Mouse (Mus musculus): ENCODE data around the gene Olfr694.
"Not testable (repeated sequence)": the region's sequence is repeated elsewhere in the genome, so short reads cannot be mapped to it uniquely, and the experiment has no call there.

Olfr694 gene

DNA sequence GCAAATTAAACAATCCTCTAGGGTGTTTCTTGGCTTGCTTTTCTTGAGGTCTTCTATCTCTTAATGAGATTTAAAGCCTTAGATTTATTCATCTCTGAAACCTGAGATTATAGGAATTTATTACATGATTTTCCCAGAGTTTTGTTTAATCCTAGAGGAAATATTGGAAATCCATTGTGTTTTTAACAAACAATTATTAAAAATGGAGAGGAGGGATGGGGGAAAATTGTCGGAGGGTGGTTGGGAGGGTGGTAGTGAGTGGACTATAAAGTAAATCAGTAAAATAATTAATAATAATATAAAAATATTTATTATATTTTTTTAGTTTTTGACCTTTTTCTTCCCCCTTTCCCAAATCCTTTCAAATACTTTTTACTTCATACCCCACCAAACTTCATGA is at the start of gene Olfr694:
Gene Olfr694 (minus strand): TSS at position 101 of the 400 bp plus-strand sequence.
- ATAC-seq (ENCODE audit: insufficient number of reproducible peaks, low FRiP score, low TSS enrichment): no peak

- no peak for ATAC-seq (ENCODE audit: insufficient number of reproducible peaks, low FRiP score, low TSS enrichment)
Measured at GRCm38 (mm10) chr7:106737028-106737427, 45.4 kb upstream of the Olfr694 start.

DNA sequence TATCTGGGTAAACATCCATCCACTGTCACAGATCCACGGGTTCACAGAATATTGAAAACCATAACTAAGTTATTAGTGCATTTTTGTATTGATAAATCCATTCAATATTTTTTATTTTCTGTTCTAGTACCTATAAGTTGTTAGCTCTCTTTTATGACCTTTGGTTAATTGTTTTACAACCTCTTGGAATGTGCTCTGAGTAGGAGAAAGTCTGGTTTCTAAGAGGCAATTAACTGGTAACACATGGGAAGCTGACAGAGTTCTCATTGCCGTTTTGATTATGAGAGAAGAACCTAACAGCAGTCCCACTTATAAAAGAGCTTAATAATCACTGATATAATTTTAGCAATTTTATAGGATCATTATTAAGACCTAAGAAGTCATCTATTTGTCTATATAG is 42.1 kb upstream of the Olfr694 start:
- no peak for ATAC-seq (ENCODE audit: insufficient number of reproducible peaks, low FRiP score, low TSS enrichment)

DNA sequence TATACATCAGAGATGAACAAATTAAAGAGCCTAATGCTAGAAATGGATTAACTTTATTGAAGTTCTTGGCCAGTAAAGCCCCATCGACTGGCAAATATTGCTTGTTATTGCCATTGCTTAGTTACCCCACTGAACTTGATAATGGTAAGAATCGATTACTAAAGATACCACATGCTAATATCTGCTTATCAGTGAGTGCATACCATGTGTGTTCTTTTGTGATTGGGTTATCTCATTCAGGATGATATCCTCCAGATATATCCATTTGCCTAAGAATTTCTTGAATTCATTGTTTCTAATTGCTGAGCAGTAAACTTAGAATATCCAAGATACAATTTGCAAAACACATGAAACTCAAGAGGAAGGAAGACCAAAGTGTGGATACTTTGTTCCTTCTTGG is 34.0 kb upstream of the Olfr694 start:
- ATAC-seq (ENCODE audit: insufficient number of reproducible peaks, low FRiP score, low TSS enrichment): not testable (repeated sequence)

GRCm38 (mm10) chr7:106716296-106716695 is 24.7 kb upstream of the Olfr694 start, which contains the start of gene Olfr695:
TSS of gene Olfr695 (minus strand) at chr7:106716396.
- ATAC-seq (ENCODE audit: insufficient number of reproducible peaks, low FRiP score, low TSS enrichment): no peak

- ATAC-seq (ENCODE audit: insufficient number of reproducible peaks, low FRiP score, low TSS enrichment): no peak
Measured at GRCm38 (mm10) chr7:106711463-106711862, 19.8 kb upstream of the Olfr694 start.

DNA sequence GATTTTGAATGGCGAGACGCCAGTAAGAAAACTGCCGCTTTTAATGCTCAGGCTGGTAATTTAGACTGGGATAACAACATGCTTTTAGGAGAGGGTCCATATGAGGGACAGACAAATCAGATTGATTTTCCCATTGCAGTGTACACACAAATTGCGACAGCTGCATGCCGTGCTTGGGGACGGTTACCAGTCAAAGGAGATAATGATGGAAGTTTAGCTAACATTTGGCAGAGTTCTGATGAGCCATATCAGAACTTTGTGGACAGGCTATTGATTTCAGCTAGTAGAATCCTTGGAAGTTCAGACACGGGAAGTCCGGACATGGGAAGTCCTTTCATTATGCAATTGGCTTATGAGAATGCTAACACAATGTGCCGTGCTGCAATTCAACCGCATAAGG is 16.1 kb upstream of the Olfr694 start:
- not testable (repeated sequence) for ATAC-seq (ENCODE audit: insufficient number of reproducible peaks, low FRiP score, low TSS enrichment)

DNA sequence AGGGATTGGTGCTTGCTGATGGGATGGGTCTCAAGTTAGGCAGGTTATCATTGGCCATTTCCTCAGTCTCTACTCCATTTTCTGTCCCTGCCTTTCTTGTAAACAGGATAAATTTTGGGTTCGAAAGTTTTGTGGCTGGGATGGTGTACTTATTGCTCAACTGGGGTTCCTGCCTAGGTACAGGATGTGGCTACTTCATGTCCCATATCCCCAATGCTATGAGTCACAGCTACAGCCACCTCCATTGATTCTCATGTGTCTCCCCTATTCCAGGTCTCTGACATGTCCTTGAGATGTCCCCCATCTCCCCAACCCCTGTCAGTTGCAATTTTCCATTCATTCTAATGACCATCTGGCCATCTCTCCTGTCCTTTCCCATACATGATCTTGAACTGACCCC is 5.3 kb upstream of the Olfr694 start:
- no peak for ATAC-seq (ENCODE audit: insufficient number of reproducible peaks, low FRiP score, low TSS enrichment)

DNA sequence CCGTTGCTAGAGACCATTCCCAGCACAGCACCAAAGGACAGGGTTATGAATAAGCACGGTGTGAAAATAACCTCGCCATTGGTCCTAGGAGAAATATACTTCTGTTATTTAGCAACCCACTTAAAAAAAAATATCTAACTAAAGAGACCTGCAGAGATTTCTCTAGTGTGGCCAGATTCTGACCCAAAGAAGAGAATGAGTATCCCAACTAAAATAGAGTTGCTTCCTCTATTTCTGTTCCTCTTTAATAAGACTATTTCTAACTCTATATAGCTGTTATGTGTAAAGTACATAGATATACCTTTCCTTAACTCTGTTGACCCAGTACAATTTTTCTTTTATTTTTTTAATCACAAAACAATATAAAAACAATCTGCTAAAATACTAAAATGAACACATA is 1.4 kb upstream of the Olfr694 start:
- ATAC-seq (ENCODE audit: insufficient number of reproducible peaks, low FRiP score, low TSS enrichment): no peak

GRCm38 (mm10) chr7:106685382-106685781 is 6.2 kb downstream of the Olfr694 start:
- no peak for ATAC-seq (ENCODE audit: insufficient number of reproducible peaks, low FRiP score, low TSS enrichment)

DNA sequence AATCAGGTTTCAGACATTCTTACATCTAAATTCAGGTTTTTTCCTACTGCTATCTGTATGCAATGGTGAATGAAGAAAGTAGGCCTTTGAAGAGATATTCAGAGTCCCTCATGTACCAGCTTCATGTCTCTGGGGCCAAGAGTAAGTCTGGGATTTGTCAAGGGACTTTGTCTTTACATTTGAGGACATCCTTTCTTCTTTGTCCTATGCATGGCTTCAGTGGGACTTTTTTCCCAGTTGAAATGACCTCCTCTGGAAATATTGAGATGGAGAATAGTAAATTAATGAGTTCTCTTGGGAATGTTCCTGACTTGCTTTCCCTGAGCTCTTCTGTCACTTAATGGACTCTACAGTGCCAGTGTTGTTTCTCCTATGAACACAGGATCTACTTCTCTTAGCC is 11.1 kb downstream of the Olfr694 start, which contains the start of gene Olfr693:
Gene Olfr693 (minus strand): TSS at position 101 of the 400 bp plus-strand sequence.
- no peak for ATAC-seq (ENCODE audit: insufficient number of reproducible peaks, low FRiP score, low TSS enrichment)

DNA sequence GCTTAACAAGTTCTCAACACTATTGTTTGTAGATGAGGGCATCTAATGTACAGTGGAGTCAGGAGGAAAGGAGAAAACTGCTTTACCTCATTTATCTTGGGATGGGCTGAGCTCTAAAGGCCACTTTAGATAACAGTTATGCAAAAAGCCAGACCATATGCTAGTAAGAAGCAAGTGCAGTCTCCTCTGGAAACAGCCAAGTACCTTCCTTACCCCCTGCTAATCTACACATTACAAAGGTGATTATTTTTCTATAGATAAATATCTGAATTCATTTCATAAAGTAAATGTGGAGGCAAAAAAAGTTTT is 39.3 kb downstream of the Olfr694 start:
- ATAC-seq (ENCODE audit: insufficient number of reproducible peaks, low FRiP score, low TSS enrichment): no peak

DNA sequence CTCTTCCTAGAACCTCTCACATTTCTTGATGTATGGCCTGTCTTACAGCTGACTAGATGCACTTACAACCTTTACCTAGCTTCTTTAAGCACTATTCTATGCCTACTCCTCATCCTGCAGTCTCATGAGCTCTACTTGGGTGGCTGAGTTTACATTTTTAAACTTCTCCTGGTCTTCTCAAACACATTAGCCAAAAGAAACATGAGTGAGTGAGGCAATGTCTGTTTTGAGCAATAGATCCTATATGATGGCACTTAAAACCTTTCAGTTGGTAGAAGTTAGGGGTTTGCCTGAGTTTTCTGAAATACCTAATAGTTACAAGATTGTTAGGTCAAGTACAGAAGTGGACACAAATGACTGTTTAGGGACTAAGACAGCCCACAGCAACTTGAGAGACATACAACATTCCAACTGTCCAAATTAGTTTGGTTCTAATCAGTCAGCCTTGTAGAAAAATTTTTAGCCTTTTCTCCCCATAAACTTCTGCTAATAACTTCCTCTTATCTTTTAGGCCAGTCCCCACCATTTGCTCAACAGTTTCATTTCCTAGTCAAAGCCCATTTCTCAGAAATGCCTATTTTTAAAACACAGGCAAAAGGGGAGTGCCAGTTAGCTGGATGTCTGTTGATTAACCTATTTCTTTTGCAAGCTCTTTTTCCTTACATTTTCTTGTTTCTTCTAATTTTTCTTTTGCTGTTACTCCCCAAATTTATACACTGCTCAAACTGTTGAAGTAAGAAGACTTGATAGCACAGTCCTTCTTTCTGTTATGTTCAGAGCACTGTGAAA is 39.9 kb downstream of the Olfr694 start:
- no peak for ATAC-seq (ENCODE audit: insufficient number of reproducible peaks, low FRiP score, low TSS enrichment)

GRCm38 (mm10) chr7:106649774-106650173 is 41.8 kb downstream of the Olfr694 start:
- ATAC-seq (ENCODE audit: insufficient number of reproducible peaks, low FRiP score, low TSS enrichment): no peak

DNA sequence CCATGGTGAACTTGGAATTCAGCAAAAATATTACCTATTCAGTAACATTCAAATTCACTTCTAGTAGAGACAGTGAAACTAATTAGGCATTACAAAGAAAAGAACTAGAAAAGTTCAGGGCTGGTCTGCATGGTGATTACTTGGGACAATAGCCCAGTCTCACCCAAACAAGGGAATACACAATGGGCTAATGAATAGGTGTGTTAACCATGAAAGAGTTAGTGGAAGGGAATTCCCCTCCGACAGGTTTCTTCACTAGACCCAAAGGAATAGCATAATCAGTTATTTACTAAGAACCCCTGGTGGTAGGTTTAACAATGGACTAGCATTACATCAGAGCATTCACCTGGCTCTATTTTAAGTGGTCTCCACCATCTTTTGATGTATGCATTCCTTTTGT is 46.4 kb downstream of the Olfr694 start:
- ATAC-seq (ENCODE audit: insufficient number of reproducible peaks, low FRiP score, low TSS enrichment): no peak

- ATAC-seq (ENCODE audit: insufficient number of reproducible peaks, low FRiP score, low TSS enrichment): no peak
Measured at GRCm38 (mm10) chr7:106644222-106644870, 47.3 kb downstream of the Olfr694 start.

- ATAC-seq (ENCODE audit: insufficient number of reproducible peaks, low FRiP score, low TSS enrichment): no peak
Measured at GRCm38 (mm10) chr7:106640839-106641238, 50.8 kb downstream of the Olfr694 start.

DNA sequence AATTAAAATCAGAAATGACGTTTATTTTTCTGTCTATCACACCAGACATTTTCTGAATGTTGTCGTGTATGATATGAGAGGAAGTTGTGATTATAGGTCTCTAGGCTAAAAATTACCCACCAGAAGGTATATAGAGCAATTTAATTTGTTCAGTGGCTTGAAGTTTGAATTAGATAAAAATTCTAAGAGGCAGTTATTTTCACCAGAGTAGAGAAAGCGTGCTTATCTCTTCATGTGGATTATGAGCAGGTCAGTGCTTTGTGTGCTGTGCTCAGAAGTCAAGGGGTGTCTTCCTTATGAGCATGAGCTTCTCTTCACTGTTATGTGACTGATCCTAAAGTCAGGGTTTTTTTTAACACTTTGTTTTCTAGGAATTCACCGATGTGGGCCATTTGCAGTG is 56.1 kb downstream of the Olfr694 start:
- ATAC-seq (ENCODE audit: insufficient number of reproducible peaks, low FRiP score, low TSS enrichment): no peak

Data from cerebellum, adult (tissue).